Mouse (Mus musculus) stomach, embryonic 14.5 days (tissue): ENCODE measurements at regions not wholly inside any gene's neighbourhood (a gene's known extent, or its start where the extent isn't known, plus 50 kb on each side); places are given as distances from the start of the nearest gene placed in this dataset.

Experiments used
- ATAC-seq: fragments of 200-750 bp; cut with Nextera tagmentation; 2 replicates; pipeline ENCODE4 v1.8.0; 2017; ENCODE audit warnings: low read depth, moderate TSS enrichment; ENCODE audit not compliant: insufficient number of reproducible peaks, insufficient read depth, low FRiP score
- H3K27ac ChIP-seq: fragments of 300-500 bp; sonication (generic); 2 replicates; pipeline ENCODE4 v1.5.1; 2014; ENCODE audit warnings: mild to moderate bottlenecking, low read length, moderate library complexity, mixed read lengths
- H3K27me3 ChIP-seq: fragments of 300-500 bp; sonication (generic); 2 replicates; pipeline ENCODE4 v1.6.1; 2014; ENCODE audit warnings: low read length, control low read depth, mixed read lengths; ENCODE audit not compliant: control insufficient read depth, insufficient read depth
- H3K36me3 ChIP-seq: fragments of 300-500 bp; sonication (generic); 2 replicates; pipeline ENCODE4 v1.6.1; 2014; ENCODE audit warnings: mild to moderate bottlenecking, control low read depth, low read length, moderate library complexity, mixed read lengths; ENCODE audit not compliant: control insufficient read depth, insufficient read depth
- H3K4me1 ChIP-seq: fragments of 300-500 bp; sonication (generic); 2 replicates; pipeline ENCODE4 v1.6.1; 2014; ENCODE audit warnings: low read length, control low read depth, mixed read lengths; ENCODE audit not compliant: control insufficient read depth, insufficient read depth
- H3K4me2 ChIP-seq: fragments of 300-500 bp; sonication (generic); replicated peaks from 2 replicates; pipeline ENCODE4 v1.6.1; 2014; ENCODE audit warnings: low read depth, low read length, control low read depth
- H3K4me3 ChIP-seq: fragments of 300-500 bp; sonication (generic); 2 replicates; pipeline ENCODE4 v1.5.1; 2014; ENCODE audit warnings: low read depth, low read length, control low read depth
- H3K9ac ChIP-seq: fragments of 300-500 bp; sonication (generic); replicated peaks from 2 replicates; pipeline ENCODE4 v1.6.1; 2014; ENCODE audit warnings: low read depth, mild to moderate bottlenecking, control low read depth, low read length, moderate library complexity, mixed read lengths
- H3K9me3 ChIP-seq: fragments of 300-500 bp; sonication (generic); 2 replicates; pipeline ENCODE4 v1.6.1; 2016; ENCODE audit warnings: low read depth, low read length, control low read depth; ENCODE audit not compliant: control insufficient read depth
- WGBS: fragments of 180-500 bp; shearing (Covaris S2); extraction: QIAGEN DNeasy Blood & Tissue Kit; methylation state at CpG from one replicate; pipeline ENCODE4 v1.1.7; 2014; 5-methylcytosine and 5-hydroxymethylcytosine counted together

DNA sequence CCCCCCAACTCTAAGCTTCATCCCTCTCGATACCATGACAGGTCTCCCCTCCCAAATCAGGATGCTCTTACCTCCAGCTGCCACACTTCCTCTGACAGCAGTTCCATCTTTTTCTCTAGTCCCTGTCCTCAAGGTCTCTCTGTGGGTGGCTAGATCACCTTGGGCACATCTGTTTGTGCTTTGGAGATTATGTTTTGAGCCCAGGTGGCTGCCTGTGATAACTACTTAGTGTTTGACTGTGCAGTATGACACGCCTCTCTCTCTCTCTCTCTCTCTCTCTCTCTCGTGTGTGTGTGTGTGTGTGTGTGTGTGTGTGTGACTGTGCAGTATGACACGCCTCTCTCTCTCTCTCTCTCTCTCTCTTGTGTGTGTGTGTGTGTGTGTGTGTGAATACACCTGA is 82.3 kb downstream of the Hif1an start:
- Histone ChIP-seq H3K4me3 (no peak overlapping the region), H3K4me1 (peaks cover 5% of the 10 kb centered on the region; the same call in 1 of the 2 replicates), H3K27me3 (peaks cover 19% of the 10 kb centered on the region; the same call in 1 of the 2 replicates), H3K36me3 (no peaks in the 10 kb centered on the region), H3K27ac (no peak overlapping the region), H3K4me2 (no peak overlapping the region), H3K9ac (no peak overlapping the region), H3K9me3 (no peaks in the 10 kb centered on the region)
- 33% methylated on average over 4 of the region's 4 CpGs for WGBS
- no peak for ATAC-seq

DNA sequence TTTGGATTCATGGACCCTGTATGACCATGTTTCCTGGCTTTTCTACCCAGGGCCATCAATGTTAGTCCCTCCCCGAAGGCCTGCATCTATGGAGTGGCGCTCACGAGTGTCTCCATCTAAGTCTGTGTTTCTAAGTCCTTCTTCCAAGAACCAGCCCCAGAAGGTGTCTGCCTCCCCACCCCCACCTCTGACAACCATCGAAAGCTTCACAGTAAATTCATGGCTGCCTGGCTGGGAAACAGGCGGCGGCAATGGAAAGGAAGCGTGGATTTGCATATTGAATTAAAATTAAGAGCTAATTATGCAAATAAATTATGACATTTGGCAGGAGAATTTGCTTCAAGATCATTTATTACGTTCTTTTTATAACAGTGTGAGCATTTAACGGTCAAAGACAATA is 83.9 kb downstream of the Hif1an start:
- Histone ChIP-seq H3K36me3 (no peaks in the 10 kb centered on the region), H3K4me2 (no peak overlapping the region)

GRCm38 (mm10) chr19:44649206-44649605 is 86.6 kb downstream of the Hif1an start:
- H3K9ac ChIP-seq = no peak overlapping the region
- 79% methylated on average over 7 of the region's 7 CpGs for WGBS
- H3K4me3 ChIP-seq = no peak overlapping the region
- no peaks in the 10 kb centered on the region for H3K36me3 ChIP-seq
- H3K9me3 ChIP-seq = no peaks in the 10 kb centered on the region
- H3K4me2 ChIP-seq = no peak overlapping the region
- peaks cover 14% of the 10 kb centered on the region; the same call in 1 of the 2 replicates for H3K27me3 ChIP-seq
- no peak overlapping the region for H3K27ac ChIP-seq
- no peak for ATAC-seq
- H3K4me1 ChIP-seq = no peaks in the 10 kb centered on the region

More for the DNA sequence above, 83.9 kb downstream of the Hif1an start:
- H3K4me1 ChIP-seq = no peaks in the 10 kb centered on the region
- 72% methylated on average over 9 of the region's 9 CpGs for WGBS
- peaks cover 17% of the 10 kb centered on the region; the same call in 1 of the 2 replicates for H3K27me3 ChIP-seq
- no peaks in the 10 kb centered on the region for H3K9me3 ChIP-seq
- no peak for ATAC-seq
- H3K9ac ChIP-seq = no peak overlapping the region
- no peak overlapping the region for H3K27ac ChIP-seq
- H3K4me3 ChIP-seq = no peak overlapping the region

DNA sequence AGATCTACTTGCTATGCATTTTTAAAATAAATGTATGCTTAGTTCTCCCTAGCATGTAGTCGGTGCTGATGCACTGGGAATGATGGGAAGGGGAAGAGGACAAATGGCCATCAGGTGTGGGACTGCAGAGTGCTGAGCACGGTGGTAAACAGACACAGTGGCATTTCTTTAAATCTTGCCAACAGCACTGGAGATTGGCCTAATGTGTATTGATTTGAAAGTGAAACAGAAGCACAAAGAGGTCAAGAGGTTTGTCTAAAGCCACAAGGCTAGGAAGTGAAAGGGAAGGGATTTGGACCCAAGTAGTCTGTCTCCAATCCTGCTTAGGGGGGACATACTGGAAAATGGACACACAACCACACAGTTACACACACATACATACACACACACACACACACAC is 88.2 kb downstream of the Hif1an start:
- ATAC-seq = no peak
- no peaks in the 10 kb centered on the region for H3K36me3 ChIP-seq
- 23% methylated on average over 2 of the region's 2 CpGs for WGBS
- no peaks in the 10 kb centered on the region for H3K9me3 ChIP-seq
- no peaks in the 10 kb centered on the region for H3K4me1 ChIP-seq
- H3K4me2 ChIP-seq = no peak overlapping the region
- no peak overlapping the region for H3K9ac ChIP-seq
- no peak overlapping the region for H3K27ac ChIP-seq
- peaks cover 14% of the 10 kb centered on the region; the same call in 1 of the 2 replicates for H3K27me3 ChIP-seq
- H3K4me3 ChIP-seq = no peak overlapping the region

DNA sequence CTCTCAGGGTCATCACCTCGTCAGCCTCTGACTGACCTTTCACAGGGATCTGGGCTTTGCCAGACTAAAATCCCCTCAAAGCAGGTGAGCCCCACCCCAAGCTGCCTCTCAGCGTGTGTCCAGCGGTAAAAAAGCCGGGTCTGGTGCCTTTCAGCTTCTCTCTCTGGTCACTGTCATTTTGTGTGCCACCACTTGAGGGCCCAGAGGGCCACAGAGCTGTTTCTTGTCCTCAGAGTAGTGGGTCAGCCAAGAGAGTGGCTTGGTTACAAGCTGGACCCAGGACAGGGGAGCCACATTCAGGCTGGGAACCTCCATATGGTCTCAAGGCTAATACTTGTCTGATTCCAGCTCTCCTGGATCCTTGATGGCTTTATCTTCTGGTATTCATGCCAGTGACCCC is 89.0 kb downstream of the Hif1an start:
- Histone ChIP-seq H3K4me3 (no peak overlapping the region), H3K4me1 (no peaks in the 10 kb centered on the region), H3K27ac (no peak overlapping the region), H3K4me2 (no peak overlapping the region), H3K9ac (no peak overlapping the region), H3K27me3 (peaks cover 14% of the 10 kb centered on the region; the same call in 1 of the 2 replicates), H3K36me3 (no peaks in the 10 kb centered on the region), H3K9me3 (no peaks in the 10 kb centered on the region)
- ATAC-seq = no peak
- WGBS = 3% methylated on average over 4 of the region's 4 CpGs

- no peak for ATAC-seq
- no peaks in the 10 kb centered on the region for H3K27me3 ChIP-seq
Observed at GRCm38 (mm10) chr19:44655719-44656118, 93.1 kb downstream of the Hif1an start.

GRCm38 (mm10) chr19:44659316-44659715 is 96.5 kb upstream of the Pax2 start:
- no peak overlapping the region for H3K4me3 ChIP-seq
- H3K4me2 ChIP-seq = no peak overlapping the region
- H3K9me3 ChIP-seq = no peaks in the 10 kb centered on the region
- H3K4me1 ChIP-seq = no peaks in the 10 kb centered on the region
- no peak for ATAC-seq
- H3K36me3 ChIP-seq = no peaks in the 10 kb centered on the region
- WGBS = 13% methylated on average over 10 of the region's 10 CpGs
- no peak overlapping the region for H3K9ac ChIP-seq
- H3K27ac ChIP-seq = no peak overlapping the region
- no peaks in the 10 kb centered on the region for H3K27me3 ChIP-seq

More at GRCm38 (mm10) chr19:44655719-44656118, 93.1 kb downstream of the Hif1an start:
- Histone ChIP-seq H3K4me2 (no peak overlapping the region), H3K27ac (no peak overlapping the region), H3K36me3 (no peaks in the 10 kb centered on the region), H3K9me3 (no peaks in the 10 kb centered on the region), H3K4me1 (no peaks in the 10 kb centered on the region), H3K9ac (no peak overlapping the region), H3K4me3 (no peak overlapping the region)
- WGBS = 8% methylated on average over 6 of the region's 6 CpGs

DNA sequence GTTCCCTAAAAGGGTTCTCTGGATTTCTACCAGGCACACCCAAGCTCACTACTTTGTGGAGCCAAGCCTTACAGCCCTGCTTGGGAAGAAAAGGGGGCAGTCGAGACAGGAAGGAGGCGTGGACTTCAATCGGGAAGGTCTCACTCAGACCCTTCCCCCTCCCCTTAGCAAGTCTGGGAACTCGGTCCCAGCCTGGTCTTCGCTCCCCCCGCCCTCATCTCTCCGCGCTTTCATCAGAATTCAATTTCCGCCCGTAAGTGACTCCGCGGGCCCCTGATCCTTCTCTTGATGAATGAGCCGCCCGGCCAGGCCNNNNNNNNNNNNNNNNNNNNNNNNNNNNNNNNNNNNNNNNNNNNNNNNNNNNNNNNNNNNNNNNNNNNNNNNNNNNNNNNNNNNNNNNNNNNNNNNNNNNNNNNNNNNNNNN is 86.3 kb upstream of the Pax2 start:
- peak overlapping the region; percentile 11 for H3K4me3 ChIP-seq
- no peaks in the 10 kb centered on the region for H3K36me3 ChIP-seq
- peaks cover 13% of the 10 kb centered on the region; the same call in 1 of the 2 replicates for H3K4me1 ChIP-seq
- peaks cover 60% of the 10 kb centered on the region for H3K27me3 ChIP-seq
- no peak for ATAC-seq
- under 1% methylated on average over 14 of the region's 14 CpGs for WGBS
- H3K9me3 ChIP-seq = no peaks in the 10 kb centered on the region
- no peak overlapping the region for H3K9ac ChIP-seq
- no peak overlapping the region for H3K27ac ChIP-seq
- peak overlapping the region; percentile 38 for H3K4me2 ChIP-seq

- Histone ChIP-seq H3K36me3 (no peaks in the 10 kb centered on the region), H3K4me2 (no peak overlapping the region), H3K9me3 (no peaks in the 10 kb centered on the region), H3K4me3 (no peak overlapping the region), H3K4me1 (peaks cover 13% of the 10 kb centered on the region; the same call in 1 of the 2 replicates), H3K27ac (no peak overlapping the region), H3K27me3 (peaks cover 79% of the 10 kb centered on the region), H3K9ac (no peak overlapping the region)
- 6% methylated on average over 45 of the region's 45 CpGs for WGBS
- ATAC-seq = no peak
Observed at GRCm38 (mm10) chr19:44674621-44675245, 81.1 kb upstream of the Pax2 start.
